Mouse (Mus musculus): Measurements from ENCODE around the gene Nubp1.

The Nubp1 gene

GRCm38 (mm10) chr16:10411764-10412746 lies at the start of gene Nubp1:
Nubp1 (plus strand) TSS chr16:10411948.
- DNase-seq (ENCODE audit: extremely low spot score, low spot score): peak; percentile 98

- no peak for DNase-seq (ENCODE audit: extremely low spot score, low spot score)
Measured at GRCm38 (mm10) chr16:10363061-10363460, 48.7 kb upstream of the Nubp1 start.

GRCm38 (mm10) chr16:10365796-10366195 lies 46.0 kb upstream of the Nubp1 start:
- DNase-seq (ENCODE audit: extremely low spot score, low spot score): no peak

- DNase-seq (ENCODE audit: extremely low spot score, low spot score): no peak
Measured at GRCm38 (mm10) chr16:10366240-10367217, 45.2 kb upstream of the Nubp1 start.

GRCm38 (mm10) chr16:10369468-10369934 lies 42.2 kb upstream of the Nubp1 start:
- no peak for DNase-seq (ENCODE audit: extremely low spot score, low spot score)

GRCm38 (mm10) chr16:10369996-10370395 lies 41.8 kb upstream of the Nubp1 start:
- no peak for DNase-seq (ENCODE audit: extremely low spot score, low spot score)

GRCm38 (mm10) chr16:10372372-10372771 lies 39.4 kb upstream of the Nubp1 start:
- DNase-seq (ENCODE audit: extremely low spot score, low spot score): no peak

GRCm38 (mm10) chr16:10374254-10375011 lies 37.3 kb upstream of the Nubp1 start:
- DNase-seq (ENCODE audit: extremely low spot score, low spot score): peak; percentile 32

- no peak for DNase-seq (ENCODE audit: extremely low spot score, low spot score)
Measured at GRCm38 (mm10) chr16:10377286-10377685, 34.5 kb upstream of the Nubp1 start.

- DNase-seq (ENCODE audit: extremely low spot score, low spot score): no peak
Measured at GRCm38 (mm10) chr16:10379531-10379930, 32.2 kb upstream of the Nubp1 start.

- DNase-seq (ENCODE audit: extremely low spot score, low spot score): no peak
Measured at GRCm38 (mm10) chr16:10384060-10384497, 27.7 kb upstream of the Nubp1 start.

GRCm38 (mm10) chr16:10384544-10384943 lies 27.2 kb upstream of the Nubp1 start:
- DNase-seq (ENCODE audit: extremely low spot score, low spot score): no peak

- no peak for DNase-seq (ENCODE audit: extremely low spot score, low spot score)
Measured at GRCm38 (mm10) chr16:10385261-10385660, 26.5 kb upstream of the Nubp1 start.

GRCm38 (mm10) chr16:10388634-10389365 lies 22.9 kb upstream of the Nubp1 start:
- DNase-seq (ENCODE audit: extremely low spot score, low spot score): no peak

- no peak for DNase-seq (ENCODE audit: extremely low spot score, low spot score)
Measured at GRCm38 (mm10) chr16:10392587-10392986, 19.2 kb upstream of the Nubp1 start.

- peak; percentile 39 for DNase-seq (ENCODE audit: extremely low spot score, low spot score)
Measured at GRCm38 (mm10) chr16:10394699-10395540, 16.8 kb upstream of the Nubp1 start, which contains the start of gene Tekt5. Tekt5 (minus strand) TSS chr16:10395490.

- DNase-seq (ENCODE audit: extremely low spot score, low spot score): no peak
Measured at GRCm38 (mm10) chr16:10398755-10399154, 13.0 kb upstream of the Nubp1 start.

GRCm38 (mm10) chr16:10399160-10399559 lies 12.6 kb upstream of the Nubp1 start:
- peak; percentile 91 for DNase-seq (ENCODE audit: extremely low spot score, low spot score)

GRCm38 (mm10) chr16:10415976-10416375 lies 4.2 kb downstream of the Nubp1 start:
- DNase-seq (ENCODE audit: extremely low spot score, low spot score): no peak
